In genomic region chr3:48582521-48582920, GRCm38 (mm10) we compare ENCODE assay signal across 27 mouse cellular contexts.
DNase-seq lines count a peak whose midpoint lies in the region; ATAC-seq and TF ChIP-seq lines count a peak whose summit lies in the region.
"Had no signal": no experiment of that assay in that cellular context is flagged by ENCODE, and none has a peak within 500 bp of the region (broad histone marks: within the 10 kb centered on the region; RNA-seq: fewer than 3 reads in every experiment).

No protein-coding gene starts in this region.

- H3K4me1 ChIP-seq in kidney, embryonic 16.5 days (ENCODE audit: insufficient read depth, low read length) = no peaks in the 10 kb centered on the region
- H3K4me1 ChIP-seq in embryonic fibroblast, embryonic 13.5 days (ENCODE audit: control insufficient read depth, insufficient read depth, low read length) = no peaks in the 10 kb centered on the region; the same call in 1 of the 2 replicates
- H3K4me1 ChIP-seq in midbrain, postnatal 0 days (ENCODE audit: insufficient read depth, low read length) = no peaks in the 10 kb centered on the region
- H3K4me1 ChIP-seq: embryonic facial prominence, embryonic 13.5 days; forebrain, embryonic 15.5 days; hindbrain, embryonic 13.5 days had no signal

- 40% methylated on average over 1 of the region's 1 CpGs for WGBS in kidney, embryonic 16.5 days
- WGBS in midbrain, postnatal 0 days = 82% methylated on average over 1 of the region's 1 CpGs

- no peaks in the 10 kb centered on the region for H3K36me3 ChIP-seq in kidney, embryonic 16.5 days (ENCODE audit: insufficient read depth, low read length)
- H3K36me3 ChIP-seq in midbrain, postnatal 0 days (ENCODE audit: insufficient read depth, low read length) = no peaks in the 10 kb centered on the region
- H3K36me3 ChIP-seq: embryonic facial prominence, embryonic 13.5 days; forebrain, embryonic 12.5 days; forebrain, embryonic 15.5 days; G1E; heart, embryonic 12.5 days; heart, embryonic 15.5 days; hindbrain, embryonic 10.5 days; hindbrain, embryonic 13.5 days had no signal

- H3K9ac ChIP-seq in kidney, embryonic 16.5 days (replicated peaks; ENCODE audit: low read length) = no peak overlapping the region
- H3K9ac ChIP-seq in midbrain, postnatal 0 days (replicated peaks; ENCODE audit: low read length, poor library complexity, severe bottlenecking) = no peak overlapping the region
- H3K9ac ChIP-seq: embryonic facial prominence, embryonic 13.5 days; forebrain, embryonic 12.5 days; forebrain, embryonic 15.5 days; heart, embryonic 12.5 days; heart, embryonic 15.5 days; hindbrain, embryonic 13.5 days had no signal

- no peak for TF ChIP-seq POLR2A in embryonic fibroblast, embryonic 13.5 days (IDR thresholded peaks at IDR 0.05; ENCODE audit: low read depth, low read length)

- no peaks in the 10 kb centered on the region for H3K27me3 ChIP-seq in kidney, embryonic 16.5 days (ENCODE audit: insufficient read depth, low read length)
- no peaks in the 10 kb centered on the region for H3K27me3 ChIP-seq in midbrain, postnatal 0 days (ENCODE audit: insufficient read depth, low read length)
- H3K27me3 ChIP-seq: CH12.LX; embryonic facial prominence, embryonic 13.5 days; forebrain, embryonic 12.5 days; forebrain, embryonic 15.5 days; heart, embryonic 12.5 days; heart, embryonic 15.5 days; hindbrain, embryonic 13.5 days had no signal

- no peak for TF ChIP-seq CTCF in embryonic fibroblast, embryonic 13.5 days (IDR thresholded peaks at IDR 0.05; ENCODE audit: borderline replicate concordance, insufficient read depth, low read length)
- no peak for TF ChIP-seq CTCF in midbrain, postnatal 0 days (IDR thresholded peaks at IDR 0.05)

- H3K4me2 ChIP-seq in kidney, embryonic 16.5 days (replicated peaks; ENCODE audit: low read depth, low read length) = no peak overlapping the region
- H3K4me2 ChIP-seq in midbrain, postnatal 0 days (ENCODE audit: low read depth, low read length, poor library complexity, severe bottlenecking) = no peak overlapping the region
- H3K4me2 ChIP-seq: embryonic facial prominence, embryonic 13.5 days; forebrain, embryonic 12.5 days; forebrain, embryonic 15.5 days; heart, embryonic 12.5 days; heart, embryonic 15.5 days; hindbrain, embryonic 13.5 days had no signal

- no peak for ATAC-seq in kidney, embryonic 16.5 days (ENCODE audit: low FRiP score, low TSS enrichment)
- ATAC-seq in midbrain, postnatal 0 days (ENCODE audit: low FRiP score) = no peak
- ATAC-seq: forebrain, embryonic 15.5 days; hindbrain, embryonic 16.5 days had no signal

- H3K27ac ChIP-seq in kidney, embryonic 16.5 days (ENCODE audit: low read length) = no peak overlapping the region
- H3K27ac ChIP-seq in embryonic fibroblast, embryonic 13.5 days (ENCODE audit: insufficient read depth, low read length) = peak overlapping the region; percentile 57; the same call in 1 of the 2 replicates
- no peak overlapping the region for H3K27ac ChIP-seq in midbrain, postnatal 0 days (ENCODE audit: low read depth, low read length)
- H3K27ac ChIP-seq: embryonic facial prominence, embryonic 13.5 days; forebrain, embryonic 12.5 days; forebrain, embryonic 15.5 days; heart, embryonic 15.5 days; hindbrain, embryonic 10.5 days; hindbrain, embryonic 13.5 days had no signal

- peak; percentile 19 for DNase-seq in kidney, adult 11 months
- no peak for DNase-seq in kidney, adult 18-20 months
- DNase-seq in kidney, postnatal 14 days = peak; percentile 12
- DNase-seq in midbrain, postnatal 0 days (ENCODE audit: low spot score) = no peak
- DNase-seq: adrenal gland, adult 2 months; adrenal gland, postnatal 14 days; B cell, adult 2 months; cerebellum, adult 11 months; cerebellum, adult 2 months; cerebellum, adult 9-11 months; cerebellum, postnatal 25 days; gastrocnemius, postnatal 25 days; heart, adult 18-20 months; heart, postnatal 10 days; heart, postnatal 36 days had no signal

- H3K9me3 ChIP-seq in kidney, embryonic 16.5 days (ENCODE audit: low read length) = no peaks in the 10 kb centered on the region
- H3K9me3 ChIP-seq in midbrain, postnatal 0 days (ENCODE audit: low read length) = no peaks in the 10 kb centered on the region
- H3K9me3 ChIP-seq: embryonic facial prominence, embryonic 13.5 days; forebrain, embryonic 12.5 days; forebrain, embryonic 15.5 days; heart, embryonic 12.5 days; heart, embryonic 15.5 days; hindbrain, embryonic 10.5 days; hindbrain, embryonic 13.5 days had no signal

- no peak overlapping the region for H3K4me3 ChIP-seq in kidney, embryonic 16.5 days (ENCODE audit: low read length)
- H3K4me3 ChIP-seq in embryonic fibroblast, embryonic 13.5 days (ENCODE audit: insufficient read depth, low read length) = no peak overlapping the region
- H3K4me3 ChIP-seq in midbrain, postnatal 0 days (ENCODE audit: low read depth, low read length) = no peak overlapping the region
- H3K4me3 ChIP-seq: embryonic facial prominence, embryonic 13.5 days; forebrain, embryonic 12.5 days; forebrain, embryonic 15.5 days; heart, embryonic 12.5 days; heart, embryonic 15.5 days; hindbrain, embryonic 10.5 days; hindbrain, embryonic 13.5 days had no signal

Comparison
In these comparisons a context has a peak if more than half of its experiments do, and no peak if none do; other contexts are left out.
1. DNase-seq: peak in kidney, adult 11 months (single experiment) and kidney, postnatal 14 days (single experiment); none in kidney, adult 18-20 months (single experiment) and midbrain, postnatal 0 days (single experiment).